Mouse (Mus musculus) megakaryocyte, embryonic 14.5 days (primary cell): ENCODE measurements around the gene Myo15b.

Source experiments
- FLI1 ChIP-seq: IDR thresholded peaks from 2 replicates; pipeline ENCODE4 v1.6.1; 2012; ENCODE audit warnings: low read length, inconsistent platforms, mixed read lengths
- GATA1 ChIP-seq: IDR thresholded peaks from 3 replicates; pipeline ENCODE4 v1.6.1; 2012; ENCODE audit warnings: mixed read lengths, low read length, inconsistent platforms, borderline replicate concordance

GRCm38 (mm10) chr11:115904231-115904955, 46.2 kb downstream of the Myo15b start:
- TF ChIP-seq GATA1 (no peak), FLI1 (no peak)
